Mouse (Mus musculus) cortical plate, adult 2 months (tissue): Measurements from ENCODE around the gene Tmem259.
A peak's percentile ranks its signal among the peaks of the same experiment; 100 is the strongest.

Experiments
- CTCF ChIP-seq: fragments of 200-500 bp; IDR thresholded peaks from 2 replicates; pipeline ENCODE4 v1.5.1; 2011; ENCODE audit warnings: mild to moderate bottlenecking, control low read depth, low read length; ENCODE audit not compliant: insufficient read depth; ENCODE audit errors: extremely low read depth
- POLR2A ChIP-seq: fragments of 200-500 bp; IDR thresholded peaks from 2 replicates; pipeline ENCODE4 v1.6.1; 2011; ENCODE audit warnings: mild to moderate bottlenecking, low read length, control low read depth; ENCODE audit not compliant: insufficient read depth; ENCODE audit errors: extremely low read depth

DNA sequence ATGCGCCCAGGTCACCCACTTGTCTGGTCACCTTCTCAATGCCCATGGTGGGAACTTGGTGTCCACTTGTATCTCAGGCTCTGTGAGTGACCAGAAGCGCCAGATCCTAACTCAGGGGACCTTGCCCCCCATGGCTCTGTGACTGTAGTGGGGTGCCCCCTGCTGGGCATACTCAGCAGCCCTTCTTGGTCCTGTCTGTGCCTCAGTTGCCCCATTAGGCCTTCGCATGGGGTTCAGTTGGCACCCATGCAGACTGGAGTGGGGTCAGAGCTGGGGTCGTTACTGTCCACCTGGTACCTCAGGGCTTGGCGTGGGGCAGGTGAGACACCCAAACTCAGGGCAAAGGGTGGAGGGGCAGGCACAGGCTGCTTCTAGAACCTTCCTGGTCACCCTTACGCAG, 30.2 kb downstream of the Tmem259 start:
- peak; percentile 54 for TF ChIP-seq CTCF
- no peak for TF ChIP-seq POLR2A
